Mouse (Mus musculus): ENCODE measurements at regions not wholly inside any gene's neighbourhood (a gene's known extent, or its start where the extent isn't known, plus 50 kb on each side); places are given as distances from the start of the nearest gene placed in this dataset.

DNA sequence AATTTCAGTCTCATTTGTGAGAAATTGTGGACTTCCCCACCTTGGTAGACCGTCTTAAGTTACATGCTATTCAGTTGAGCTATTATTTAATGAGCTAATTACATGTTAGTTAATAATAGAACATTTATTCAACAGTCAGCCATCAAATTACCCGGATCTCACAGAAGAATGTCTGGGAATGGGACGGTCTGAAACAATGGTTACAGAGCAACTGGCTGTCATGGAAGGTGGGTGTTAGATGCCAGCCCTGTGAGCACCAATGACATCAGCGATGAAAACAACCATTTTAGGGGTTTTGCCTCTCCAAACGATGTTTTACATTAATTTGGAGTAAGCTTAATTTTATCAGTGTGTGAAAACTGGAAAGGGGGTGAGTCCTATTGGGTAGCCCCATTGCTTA lies 281.7 kb downstream of the Tgfb2 start:
- no peak overlapping the region for H3K4me3 ChIP-seq (ENCODE audit: low read depth, low read length)
- H3K9me3 ChIP-seq (ENCODE audit: low read depth, low read length): no peaks in the 10 kb centered on the region
- DNase-seq (no peak), ATAC-seq (ENCODE audit: insufficient read depth) (no peak)
- TF ChIP-seq CTCF (IDR thresholded peaks at IDR 0.05; ENCODE audit: low read depth): no peak
- no peak overlapping the region for H3K9ac ChIP-seq
- no peak overlapping the region for H3K27ac ChIP-seq (ENCODE audit: low read depth)
- no peak overlapping the region for H3K4me2 ChIP-seq
- no peaks in the 10 kb centered on the region for H3K36me3 ChIP-seq (ENCODE audit: insufficient read depth)
- H3K27me3 ChIP-seq (ENCODE audit: insufficient read depth, low read length): no peaks in the 10 kb centered on the region
- WGBS: 83% methylated on average over 5 of the region's 5 CpGs
- H3K4me1 ChIP-seq (ENCODE audit: insufficient read depth): no peaks in the 10 kb centered on the region

DNA sequence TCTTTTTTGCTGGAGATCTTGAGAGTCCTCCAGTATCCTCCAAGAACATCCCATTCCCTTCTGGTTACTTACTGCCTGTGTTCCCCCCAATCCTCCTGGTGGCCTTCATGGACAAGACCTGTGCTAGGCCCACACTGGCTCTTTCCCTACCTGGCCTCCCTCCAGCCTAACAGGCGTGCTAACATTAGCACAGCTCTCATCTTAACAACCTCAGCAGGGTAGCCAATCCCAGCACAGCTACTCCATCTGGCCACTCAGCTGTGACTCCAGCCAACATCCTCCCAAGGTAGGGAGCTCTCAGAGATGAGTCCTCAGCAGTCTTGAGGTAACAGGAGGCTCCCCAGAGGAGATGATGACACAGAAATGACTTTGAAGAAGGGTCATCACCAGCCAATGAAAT lies 288.7 kb downstream of the Tgfb2 start:
- TF ChIP-seq CTCF (IDR thresholded peaks at IDR 0.05; ENCODE audit: low read depth): no peak
- H3K4me2 ChIP-seq: no peak overlapping the region
- no peaks in the 10 kb centered on the region for H3K27me3 ChIP-seq (ENCODE audit: insufficient read depth, low read length)
- 57% methylated on average over 1 of the region's 1 CpGs for WGBS
- no peak overlapping the region for H3K9ac ChIP-seq
- H3K4me1 ChIP-seq (ENCODE audit: insufficient read depth): no peaks in the 10 kb centered on the region
- DNase-seq (no peak), ATAC-seq (ENCODE audit: insufficient read depth) (no peak)
- no peaks in the 10 kb centered on the region for H3K9me3 ChIP-seq (ENCODE audit: low read depth, low read length)
- H3K36me3 ChIP-seq (ENCODE audit: insufficient read depth): no peaks in the 10 kb centered on the region
- H3K4me3 ChIP-seq (ENCODE audit: low read depth, low read length): no peak overlapping the region
- H3K27ac ChIP-seq (ENCODE audit: low read depth): no peak overlapping the region

DNA sequence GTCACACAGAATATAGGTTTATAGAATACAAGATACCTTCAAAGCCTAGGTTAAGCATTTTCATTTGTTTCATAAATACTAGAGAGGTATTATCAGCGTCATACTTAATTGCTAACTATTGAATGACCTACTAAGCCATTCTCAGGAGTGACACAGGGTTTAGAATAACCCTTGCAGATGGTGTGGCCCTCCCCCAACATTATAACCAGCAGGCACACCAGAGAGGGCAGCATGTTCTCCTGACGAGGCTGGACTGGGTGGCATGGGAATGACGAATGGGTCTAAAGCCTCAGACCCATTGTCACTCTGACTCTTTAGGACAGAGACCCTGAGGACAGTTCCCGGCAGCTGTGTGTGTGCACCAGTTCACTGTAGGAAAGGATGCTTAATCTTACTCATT lies 290.5 kb downstream of the Tgfb2 start:
- Histone ChIP-seq H3K9me3 (ENCODE audit: low read depth, low read length) (no peaks in the 10 kb centered on the region), H3K36me3 (ENCODE audit: insufficient read depth) (no peaks in the 10 kb centered on the region), H3K4me2 (no peak overlapping the region), H3K4me3 (ENCODE audit: low read depth, low read length) (no peak overlapping the region), H3K27ac (ENCODE audit: low read depth) (no peak overlapping the region), H3K27me3 (ENCODE audit: insufficient read depth, low read length) (no peaks in the 10 kb centered on the region), H3K9ac (no peak overlapping the region), H3K4me1 (ENCODE audit: insufficient read depth) (peaks cover 1% of the 10 kb centered on the region; the same call in 1 of the 2 replicates)
- DNase-seq: no peak
- TF ChIP-seq CTCF (IDR thresholded peaks at IDR 0.05; ENCODE audit: low read depth): no peak
- no peak for ATAC-seq (ENCODE audit: insufficient read depth)
- 80% methylated on average over 4 of the region's 4 CpGs for WGBS

DNA sequence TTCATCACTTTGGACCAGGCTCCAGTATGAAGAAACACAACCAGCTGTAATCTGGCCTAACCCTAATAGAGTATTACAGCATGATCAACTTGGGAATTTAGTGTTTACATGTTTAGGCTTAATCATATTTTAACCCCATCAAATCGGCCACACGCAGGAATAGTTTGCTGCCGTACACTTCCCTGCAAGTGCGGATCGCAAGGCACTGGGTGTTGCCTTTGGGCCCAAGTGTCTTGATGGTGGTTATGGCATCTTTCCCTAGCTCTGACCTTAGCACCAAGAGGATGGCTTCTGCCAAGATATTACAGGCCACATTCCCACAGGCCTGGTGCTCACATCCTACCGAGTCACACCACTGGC lies 291.9 kb downstream of the Tgfb2 start:
- no peaks in the 10 kb centered on the region for H3K27me3 ChIP-seq (ENCODE audit: insufficient read depth, low read length)
- no peaks in the 10 kb centered on the region for H3K9me3 ChIP-seq (ENCODE audit: low read depth, low read length)
- H3K4me1 ChIP-seq (ENCODE audit: insufficient read depth): peaks cover 4% of the 10 kb centered on the region; the same call in 1 of the 2 replicates
- DNase-seq: no peak
- no peak overlapping the region for H3K9ac ChIP-seq
- H3K4me3 ChIP-seq (ENCODE audit: low read depth, low read length): no peak overlapping the region
- peak overlapping the region; percentile 52; the same call in 1 of the 2 replicates for H3K27ac ChIP-seq (ENCODE audit: low read depth)
- WGBS: 71% methylated on average over 6 of the region's 6 CpGs
- ATAC-seq (ENCODE audit: insufficient read depth): no peak
- no peaks in the 10 kb centered on the region for H3K36me3 ChIP-seq (ENCODE audit: insufficient read depth)
- H3K4me2 ChIP-seq: no peak overlapping the region
- no peak for TF ChIP-seq CTCF (IDR thresholded peaks at IDR 0.05; ENCODE audit: low read depth)

- WGBS: 36% methylated on average over 21 of the region's 21 CpGs
- no peaks in the 10 kb centered on the region for H3K9me3 ChIP-seq (ENCODE audit: low read depth, low read length)
- H3K4me3 ChIP-seq (ENCODE audit: low read depth, low read length): no peak overlapping the region
- no peaks in the 10 kb centered on the region for H3K36me3 ChIP-seq (ENCODE audit: insufficient read depth)
- no peaks in the 10 kb centered on the region for H3K27me3 ChIP-seq (ENCODE audit: insufficient read depth, low read length)
- no peak overlapping the region for H3K4me2 ChIP-seq
- H3K27ac ChIP-seq (ENCODE audit: low read depth): peak overlapping the region; percentile 52
- H3K4me1 ChIP-seq (ENCODE audit: insufficient read depth): peaks cover 4% of the 10 kb centered on the region; the same call in 1 of the 2 replicates
- no peak overlapping the region for H3K9ac ChIP-seq
- DNase-seq: peak; percentile 68
- peak; percentile 80 for ATAC-seq (ENCODE audit: insufficient read depth)
- no peak for TF ChIP-seq CTCF (IDR thresholded peaks at IDR 0.05; ENCODE audit: low read depth)
These were observed 292.5 kb downstream of the Tgfb2 start for GRCm38 (mm10) chr1:186413064-186413885.

DNA sequence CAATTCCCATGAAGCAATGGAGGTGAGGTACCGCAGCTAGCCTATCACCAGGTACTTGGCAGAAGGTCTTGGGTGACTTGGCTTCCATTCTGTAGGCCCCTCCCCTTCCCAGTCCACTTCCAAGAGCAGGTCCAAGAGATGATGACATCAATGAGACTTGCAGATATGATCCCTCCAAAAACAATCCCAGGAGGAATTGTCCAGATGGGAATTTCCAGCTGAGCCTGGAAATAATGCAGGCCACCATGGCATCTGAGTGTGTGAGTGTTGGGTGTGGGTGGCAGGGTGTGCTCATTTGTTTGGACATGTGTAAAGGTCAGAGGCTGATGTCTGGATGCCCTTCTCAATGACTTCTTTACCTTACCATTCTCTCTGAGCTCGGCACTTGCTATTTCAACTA lies 293.5 kb downstream of the Tgfb2 start:
- 70% methylated on average over 2 of the region's 2 CpGs for WGBS
- no peak overlapping the region for H3K4me2 ChIP-seq
- no peaks in the 10 kb centered on the region for H3K9me3 ChIP-seq (ENCODE audit: low read depth, low read length)
- H3K9ac ChIP-seq: no peak overlapping the region
- no peak overlapping the region for H3K27ac ChIP-seq (ENCODE audit: low read depth)
- H3K4me1 ChIP-seq (ENCODE audit: insufficient read depth): peaks cover 4% of the 10 kb centered on the region; the same call in 1 of the 2 replicates
- ATAC-seq (ENCODE audit: insufficient read depth) (no peak), DNase-seq (no peak)
- no peaks in the 10 kb centered on the region for H3K36me3 ChIP-seq (ENCODE audit: insufficient read depth)
- no peaks in the 10 kb centered on the region for H3K27me3 ChIP-seq (ENCODE audit: insufficient read depth, low read length)
- H3K4me3 ChIP-seq (ENCODE audit: low read depth, low read length): no peak overlapping the region
- TF ChIP-seq CTCF (IDR thresholded peaks at IDR 0.05; ENCODE audit: low read depth): no peak

GRCm38 (mm10) chr1:186408986-186409441 lies 291.9 kb upstream of the Lyplal1 start:
- Histone ChIP-seq H3K9me3 (ENCODE audit: low read depth, low read length) (no peaks in the 10 kb centered on the region), H3K4me2 (peak overlapping the region; percentile 16; the same call in 1 of the 2 replicates), H3K4me1 (ENCODE audit: insufficient read depth) (peaks cover 4% of the 10 kb centered on the region; the same call in 1 of the 2 replicates), H3K27ac (ENCODE audit: low read depth) (no peak overlapping the region), H3K27me3 (ENCODE audit: insufficient read depth, low read length) (no peaks in the 10 kb centered on the region), H3K9ac (no peak overlapping the region), H3K36me3 (ENCODE audit: insufficient read depth) (no peaks in the 10 kb centered on the region), H3K4me3 (ENCODE audit: low read depth, low read length) (no peak overlapping the region)
- ATAC-seq (ENCODE audit: insufficient read depth) (no peak), DNase-seq (no peak)
- 46% methylated on average over 10 of the region's 10 CpGs for WGBS
- TF ChIP-seq CTCF (IDR thresholded peaks at IDR 0.05; ENCODE audit: low read depth): no peak

Measured in lung, embryonic 14.5 days (tissue).